Mouse (Mus musculus): ENCODE data around the gene Apobec3.
A peak's percentile ranks its signal among the peaks of the same experiment; 100 is the strongest.
"Not testable (repeated sequence)": the region's sequence is repeated elsewhere in the genome, so short reads cannot be mapped to it uniquely, and the experiment has no call there.

Apobec3 gene

GRCm38 (mm10) chr15:79895221-79896079 lies 4.0 kb downstream of the Apobec3 start:
- DNase-seq: not testable (repeated sequence)

DNA sequence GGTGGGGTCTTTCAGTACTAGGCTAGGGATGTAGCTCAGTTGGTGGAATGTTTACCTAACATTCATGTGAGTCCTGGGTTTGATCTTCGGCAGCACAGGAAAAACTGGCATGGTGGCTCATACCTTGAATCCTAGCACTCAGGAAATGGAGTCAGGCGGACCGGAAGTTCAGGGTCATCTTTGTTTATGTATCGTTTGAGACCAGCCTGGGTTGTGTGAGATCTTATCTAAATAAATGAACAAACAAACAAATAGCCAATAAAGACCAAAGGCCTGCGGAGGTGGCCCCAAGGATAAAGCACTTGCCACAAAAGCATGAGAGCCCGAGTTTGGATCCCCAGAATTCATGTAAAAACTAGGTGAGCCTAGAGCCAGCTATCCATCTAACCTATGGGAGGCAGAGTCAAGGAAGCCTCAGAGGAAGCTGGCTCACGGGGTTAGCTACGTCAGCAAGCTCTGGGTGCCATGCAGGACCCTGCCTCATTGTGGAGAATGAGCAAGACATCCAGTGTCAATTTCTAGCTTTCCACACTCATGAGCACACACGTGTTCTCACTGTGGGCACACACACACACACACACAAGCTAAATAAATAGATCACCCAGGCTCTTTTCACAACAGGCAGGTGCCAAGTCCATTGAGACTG lies 4.7 kb downstream of the Apobec3 start:
- DNase-seq: no peak

GRCm38 (mm10) chr15:79898988-79899387 lies 7.5 kb downstream of the Apobec3 start:
- DNase-seq: no peak

DNA sequence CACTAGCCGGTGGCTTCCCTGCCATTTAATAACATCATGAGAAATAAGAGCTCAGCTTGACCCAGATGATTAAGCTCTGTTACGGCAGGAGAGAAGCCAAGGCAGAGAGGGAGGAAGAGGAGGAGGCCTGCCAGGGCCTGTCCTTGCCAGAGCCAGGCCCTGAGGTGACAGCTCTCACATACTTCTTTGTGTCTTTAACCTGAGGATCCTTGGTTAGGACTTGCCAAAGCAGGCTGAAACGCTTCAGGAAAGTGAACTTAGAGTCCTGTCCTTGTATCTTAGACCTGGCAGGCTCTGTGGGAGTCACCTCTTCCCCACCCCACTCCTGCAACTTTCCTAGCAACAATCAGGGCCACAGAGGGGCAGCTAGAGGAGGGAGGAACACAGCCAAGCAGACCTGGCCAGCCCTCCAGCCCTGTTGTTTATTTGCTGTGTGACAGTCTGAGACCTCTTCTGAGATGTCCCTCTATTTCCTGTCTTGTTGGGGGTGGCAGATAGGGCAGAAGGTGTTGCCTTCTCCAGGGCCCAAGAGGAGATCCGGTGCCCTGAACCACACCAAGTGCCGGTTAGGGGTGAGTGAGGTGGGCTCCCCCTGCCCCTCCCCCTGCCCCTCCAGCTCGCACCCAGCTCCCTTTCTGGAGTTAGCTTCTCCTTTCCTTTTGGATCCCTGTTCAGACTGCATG lies 8.5 kb downstream of the Apobec3 start:
- DNase-seq: no peak

DNA sequence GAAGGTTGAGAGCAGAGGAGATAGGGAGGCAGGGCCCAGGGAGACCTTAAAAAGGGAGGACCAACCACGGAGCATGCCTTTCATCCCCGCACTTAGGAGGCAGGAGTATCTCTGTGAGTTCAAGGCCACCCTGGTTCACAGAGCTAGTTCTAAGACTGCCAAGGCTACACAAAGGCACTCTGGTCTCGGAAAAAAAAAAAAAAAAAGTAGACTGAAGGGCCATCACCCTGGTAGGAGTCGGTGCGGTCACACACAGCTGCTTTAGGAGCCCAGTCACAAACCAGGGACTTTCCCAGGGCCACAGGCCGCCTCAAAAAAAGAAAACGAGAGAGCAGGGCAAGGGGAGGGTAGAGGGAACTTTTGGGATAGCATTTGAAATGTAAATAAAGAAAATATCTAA lies 9.3 kb downstream of the Apobec3 start:
- no peak for DNase-seq

DNA sequence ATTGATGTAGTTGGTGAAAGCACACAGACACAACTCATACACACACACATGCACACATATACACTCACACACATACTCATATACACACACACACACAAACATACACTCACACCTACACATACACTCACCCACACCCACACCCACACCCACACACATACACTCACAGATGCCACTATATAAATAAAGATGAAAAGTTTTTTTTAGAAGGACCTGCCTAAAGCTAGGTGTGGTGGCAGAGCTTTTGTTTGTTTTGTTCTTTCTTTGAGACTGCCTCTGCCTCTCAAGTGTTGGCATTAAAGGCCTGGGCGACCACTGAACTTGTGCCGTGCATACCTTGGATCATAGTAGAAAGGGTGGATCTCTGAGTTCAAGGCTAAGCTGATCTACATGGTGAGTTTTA lies 9.9 kb downstream of the Apobec3 start:
- DNase-seq: no peak

- DNase-seq: not testable (repeated sequence)
Observed at GRCm38 (mm10) chr15:79903081-79903480, 11.6 kb downstream of the Apobec3 start.

DNA sequence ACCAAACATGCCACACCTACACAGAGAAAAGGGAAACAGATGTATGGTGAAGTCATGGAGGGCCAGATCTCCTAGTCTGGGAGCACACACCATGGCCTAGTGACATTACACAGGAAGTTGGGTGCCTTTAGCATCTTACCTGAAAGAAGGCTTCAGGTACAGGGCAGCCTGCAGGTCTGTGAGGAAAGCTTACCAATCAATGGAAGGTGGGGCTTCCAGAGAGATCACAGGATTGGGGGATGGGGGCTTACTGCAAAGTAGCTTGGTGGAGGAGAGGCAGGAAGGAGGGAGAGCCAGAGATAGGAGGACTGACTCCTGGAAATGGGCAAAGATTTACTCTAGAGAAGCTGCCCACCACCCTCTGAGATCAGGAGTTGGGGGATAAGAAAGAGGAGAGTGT lies 12.5 kb downstream of the Apobec3 start:
- no peak for DNase-seq

DNA sequence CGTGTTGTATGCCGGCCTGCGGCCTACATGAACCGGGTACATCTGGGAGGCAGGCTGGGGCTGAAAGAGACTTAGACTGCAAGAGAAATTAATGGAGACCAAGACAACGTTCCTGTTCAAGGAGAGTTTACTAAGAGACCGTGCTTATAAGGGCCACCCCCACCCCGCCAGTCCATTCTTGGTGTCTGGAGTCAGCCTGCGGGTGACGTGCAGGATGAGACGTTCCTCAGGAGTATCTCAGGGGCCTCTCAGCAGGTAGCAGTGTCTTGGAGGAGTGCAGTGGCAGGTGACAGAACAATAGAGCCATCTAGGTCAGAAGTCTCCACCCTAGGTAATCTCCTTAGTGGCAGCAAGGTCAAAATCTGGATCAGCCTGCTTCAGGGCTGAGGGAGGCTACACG lies 13.2 kb downstream of the Apobec3 start:
- DNase-seq: not testable (repeated sequence)

DNA sequence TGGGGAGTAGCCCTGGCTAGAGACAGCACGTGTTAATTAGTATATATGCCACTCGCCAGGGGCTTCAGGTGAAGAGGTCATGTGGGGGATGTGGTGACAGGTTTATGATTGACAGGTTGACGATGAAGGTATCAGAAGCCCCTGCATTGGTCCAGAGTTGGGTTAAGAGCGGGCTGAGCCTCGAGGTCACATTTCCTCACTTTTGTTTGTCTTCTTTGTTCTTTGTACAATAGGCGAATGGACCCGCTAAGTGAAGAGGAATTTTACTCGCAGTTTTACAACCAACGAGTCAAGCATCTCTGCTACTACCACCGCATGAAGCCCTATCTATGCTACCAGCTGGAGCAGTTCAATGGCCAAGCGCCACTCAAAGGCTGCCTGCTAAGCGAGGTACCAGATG lies 13.8 kb downstream of the Apobec3 start:
- no peak for DNase-seq

DNA sequence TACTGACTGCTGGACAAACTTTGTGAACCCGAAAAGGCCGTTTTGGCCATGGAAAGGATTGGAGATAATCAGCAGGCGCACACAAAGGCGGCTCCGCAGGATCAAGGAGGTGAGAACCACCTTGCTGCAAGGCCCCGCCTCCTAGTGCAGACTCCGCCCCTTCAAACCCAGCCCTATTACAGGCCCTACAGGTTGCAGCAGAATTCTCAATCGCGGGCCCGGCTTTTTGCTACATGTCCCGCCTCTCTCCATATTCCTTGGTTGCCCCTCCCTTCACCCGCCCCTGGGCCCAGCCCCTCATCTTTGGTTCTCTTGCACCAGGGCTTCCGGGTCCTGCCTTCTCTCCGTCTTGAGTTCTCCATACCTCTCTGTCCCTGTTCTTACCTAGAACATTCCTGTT lies 15.4 kb downstream of the Apobec3 start:
- no peak for DNase-seq

DNA sequence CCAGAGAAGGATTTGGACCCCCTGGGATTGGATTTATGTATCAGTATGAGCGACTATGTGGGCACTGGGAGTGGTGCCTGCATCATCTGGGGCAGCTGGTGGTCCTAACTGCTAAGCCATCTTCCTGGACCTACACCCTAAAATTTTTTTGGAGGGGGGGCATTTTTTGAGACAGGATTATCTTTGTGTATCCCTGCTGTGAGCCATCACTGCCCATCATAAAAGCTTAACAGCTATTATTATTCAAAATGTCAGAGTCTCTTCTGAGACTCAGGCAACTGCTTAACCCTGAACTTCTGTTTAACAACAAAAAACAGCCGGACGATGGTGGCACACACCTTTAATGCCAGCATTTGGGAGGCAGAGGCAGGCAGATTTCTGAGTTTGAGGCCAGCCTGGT lies 17.5 kb downstream of the Apobec3 start:
- DNase-seq: not testable (repeated sequence)

GRCm38 (mm10) chr15:79910812-79911211 lies 19.4 kb downstream of the Apobec3 start:
- not testable (repeated sequence) for DNase-seq

- DNase-seq: no peak
Observed at GRCm38 (mm10) chr15:79911339-79911738, 19.9 kb downstream of the Apobec3 start.

DNA sequence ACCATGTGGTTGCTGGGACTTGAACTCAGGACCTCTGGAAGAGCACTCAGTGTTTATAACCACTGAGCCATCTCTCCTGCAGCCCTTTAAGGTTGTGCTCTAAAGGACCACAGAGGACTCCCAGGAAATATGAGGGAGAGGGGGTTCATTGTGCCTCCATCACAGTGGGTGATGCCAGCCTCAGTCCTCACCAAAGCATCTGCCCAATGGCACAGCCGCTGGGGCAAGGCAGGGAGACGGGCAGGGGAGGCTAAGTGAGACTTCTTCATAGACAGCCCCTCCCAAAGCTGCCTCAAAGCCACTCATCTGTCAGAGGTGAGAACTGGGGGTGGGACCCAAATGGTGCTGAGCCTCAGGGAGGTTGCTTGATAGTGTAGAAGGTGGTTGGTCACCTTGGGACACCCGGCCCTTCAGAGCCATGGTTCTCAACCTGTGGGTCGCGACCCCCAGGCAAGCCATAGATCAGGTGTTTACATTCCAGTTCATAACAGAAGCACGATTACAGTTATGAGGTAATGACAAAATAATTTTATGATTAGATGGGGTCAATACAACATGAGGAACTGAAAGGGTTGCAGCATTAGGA lies 22.4 kb downstream of the Apobec3 start:
- no peak for DNase-seq

GRCm38 (mm10) chr15:79914357-79914756 lies 22.9 kb downstream of the Apobec3 start:
- DNase-seq: no peak

DNA sequence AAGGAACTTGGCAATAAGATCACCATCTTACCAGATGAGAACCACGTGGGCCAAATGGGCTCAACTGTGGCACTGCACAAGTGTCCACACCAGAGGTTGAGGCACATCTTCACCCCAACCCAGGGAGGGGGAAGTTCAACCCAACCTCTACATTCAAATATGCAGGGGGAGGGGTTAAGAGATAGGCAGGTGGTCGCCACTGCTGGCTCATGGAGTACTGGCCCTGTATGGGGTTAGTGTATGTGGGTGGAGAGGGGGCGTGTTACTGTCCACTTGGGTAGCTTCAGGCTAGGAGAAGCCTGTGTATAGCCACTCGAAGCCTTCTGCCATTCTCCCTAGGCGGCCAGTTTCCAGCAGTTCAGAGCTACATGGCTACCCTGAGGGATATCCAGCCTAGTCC lies 24.7 kb downstream of the Apobec3 start:
- no peak for DNase-seq

DNA sequence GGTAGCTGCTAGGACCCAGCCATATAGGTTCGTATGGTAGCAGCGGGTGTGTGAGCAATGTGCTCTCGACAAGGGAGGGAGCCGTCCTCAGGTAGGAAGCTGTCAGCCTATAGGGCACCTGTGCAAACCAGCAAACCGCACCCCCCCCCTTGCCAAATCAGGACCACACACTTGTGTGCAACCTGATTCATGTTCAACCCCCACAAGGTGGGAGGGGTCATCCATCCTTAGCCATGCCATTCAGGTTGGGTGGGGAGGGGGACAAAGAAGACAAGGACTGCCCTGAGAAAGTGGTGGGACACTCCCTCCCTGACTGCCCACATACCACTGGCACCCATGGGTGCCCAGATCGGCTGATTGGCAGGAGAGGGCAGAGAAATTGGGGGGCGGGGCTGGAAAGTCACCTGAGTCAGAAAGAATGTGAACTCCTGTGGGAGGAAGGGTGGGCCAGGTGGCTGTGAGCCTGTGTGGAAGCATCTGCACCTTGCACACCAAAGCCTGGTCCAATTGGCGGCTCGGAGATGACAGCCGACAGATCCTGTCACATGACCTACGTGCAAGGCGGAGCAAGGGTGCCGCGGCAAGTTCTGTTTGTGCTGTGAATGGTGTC lies 25.8 kb downstream of the Apobec3 start:
- DNase-seq: no peak

GRCm38 (mm10) chr15:79918485-79918884 lies 27.0 kb downstream of the Apobec3 start:
- no peak for DNase-seq

DNA sequence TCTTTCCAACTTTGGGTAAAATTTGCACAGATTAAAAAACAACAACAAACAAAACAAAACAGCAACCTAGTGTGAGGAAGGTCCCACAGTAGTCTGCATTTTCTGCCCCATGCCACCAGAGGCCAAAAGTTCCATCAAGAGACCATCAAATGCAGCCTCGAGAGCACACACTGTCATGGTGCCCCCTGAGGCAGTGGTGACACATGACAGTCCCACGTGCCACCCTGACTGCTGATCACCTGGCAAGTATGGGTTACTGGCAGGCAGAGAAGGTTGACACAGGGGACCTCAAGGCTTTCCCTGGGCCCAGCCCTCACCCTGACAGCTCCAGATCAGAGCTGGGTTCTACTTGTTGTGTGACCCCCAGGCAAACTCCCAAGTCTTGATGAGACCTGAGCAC lies 28.3 kb downstream of the Apobec3 start:
- no peak for DNase-seq

DNA sequence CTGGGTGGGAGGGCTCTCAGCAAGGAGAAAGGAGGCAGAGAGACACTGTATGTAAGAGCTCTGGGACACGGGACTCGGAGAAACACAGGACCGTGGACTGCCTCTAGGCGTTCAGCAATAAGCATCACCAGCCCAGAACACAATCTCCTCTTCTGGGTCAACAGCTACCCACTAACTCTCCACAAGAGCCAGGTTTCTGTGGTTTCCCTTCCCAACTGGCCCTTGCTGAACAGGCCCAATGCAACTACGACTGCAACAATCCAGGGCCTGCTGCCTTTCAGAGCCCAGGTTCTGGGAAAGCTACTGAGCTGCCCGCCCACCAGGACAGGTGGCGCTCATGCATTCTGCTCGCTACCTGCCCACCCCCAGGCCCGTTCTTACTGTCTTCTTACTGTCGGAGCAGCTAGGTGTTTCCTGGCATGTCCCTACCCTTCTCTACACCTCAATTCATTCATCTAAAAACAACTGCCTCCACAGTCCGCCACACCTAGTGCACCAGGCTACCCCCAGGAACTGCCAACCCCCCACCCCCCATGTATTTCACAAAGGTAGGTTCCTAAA lies 35.5 kb downstream of the Apobec3 start:
- no peak for DNase-seq

DNA sequence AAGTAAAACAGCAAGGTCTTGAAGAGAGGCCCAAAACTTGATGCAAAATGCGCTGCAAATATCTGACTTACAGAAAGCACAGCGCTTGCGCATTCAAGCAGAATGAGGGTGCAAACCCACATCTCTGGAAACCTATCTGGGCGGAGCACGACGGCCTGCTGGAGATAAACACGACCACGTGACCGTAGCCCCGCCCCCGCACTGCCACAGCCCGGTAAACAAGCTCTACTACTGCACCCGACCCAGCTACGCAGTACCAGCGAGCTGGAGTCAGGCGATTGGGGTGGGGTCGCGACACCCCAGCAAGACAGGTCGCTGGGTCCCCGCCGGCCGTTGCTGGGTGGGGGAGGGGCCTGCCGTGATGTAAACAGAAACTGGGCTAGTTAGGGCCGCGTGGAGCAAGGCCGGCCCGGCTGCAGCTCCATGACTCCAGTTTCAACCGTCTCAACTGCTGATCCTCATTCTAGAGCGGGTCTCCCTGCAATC lies 36.2 kb downstream of the Apobec3 start:
- DNase-seq: peak; percentile 91

DNA sequence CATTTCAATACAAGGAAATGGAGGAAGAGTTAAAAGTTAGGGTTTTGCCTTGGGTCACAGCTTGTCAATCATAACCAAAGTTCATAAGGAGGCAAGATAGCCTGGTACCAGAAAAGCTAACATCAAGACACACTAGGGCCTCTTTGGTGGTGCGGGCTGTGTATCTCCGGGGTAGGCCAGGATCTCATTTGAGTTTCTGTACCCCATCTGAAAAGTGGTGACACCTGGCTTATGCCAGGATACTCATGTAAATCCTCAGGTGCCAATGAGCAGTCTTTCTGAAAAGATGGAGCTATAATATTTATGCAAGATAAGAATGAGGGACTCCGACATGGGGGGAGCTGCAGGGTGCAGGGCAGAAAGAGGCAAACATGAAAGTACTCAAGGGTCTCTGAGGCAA lies 36.9 kb downstream of the Apobec3 start:
- DNase-seq: no peak
